Mouse (Mus musculus) adipocyte (in vitro differentiated cells): ENCODE measurements around the gene Gimap4.

Experiments
- DNase-seq: peaks from one replicate; pipeline ENCODE4 v3.0.0-alpha.2; 2016; ENCODE audit warnings: low spot score

The Gimap4 gene

DNA sequence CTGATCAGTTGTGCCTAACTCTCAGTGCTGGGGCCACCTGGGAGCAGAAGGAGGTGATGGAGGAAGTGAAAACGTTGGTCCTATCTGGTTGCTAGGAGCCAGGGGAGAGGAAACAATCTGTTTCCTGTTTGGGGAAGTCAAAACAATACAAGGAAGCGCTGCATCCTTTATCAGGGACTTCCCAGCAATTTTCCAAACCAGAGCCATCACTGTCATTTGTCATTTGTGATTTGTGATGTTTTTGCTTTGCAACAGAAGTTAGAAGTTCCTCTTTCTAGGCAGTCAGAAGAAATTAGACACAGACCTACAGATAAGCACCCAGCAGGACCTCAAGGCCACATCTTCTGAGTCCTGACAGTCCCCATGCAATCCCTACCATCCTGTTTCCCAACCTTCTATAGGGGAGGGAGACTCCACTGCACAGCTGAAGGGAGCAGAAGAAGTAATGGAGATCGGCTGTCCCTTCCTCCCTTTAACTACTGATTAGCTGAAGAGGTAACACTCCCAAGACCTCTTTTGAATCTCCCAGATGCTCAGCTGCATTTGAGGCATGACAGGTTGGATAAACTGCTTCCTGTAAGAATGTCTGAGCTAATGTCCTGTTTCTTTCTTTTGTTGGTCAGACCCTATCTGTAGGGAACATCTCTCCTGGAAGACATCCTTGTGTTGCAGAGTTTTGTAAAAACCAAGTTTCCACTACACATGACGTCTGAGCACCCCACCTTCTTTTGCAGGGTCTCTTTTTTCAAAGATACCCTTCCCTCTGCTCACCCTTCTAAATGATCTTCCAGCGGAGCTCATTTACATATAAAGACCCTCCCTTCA is 16.1 kb downstream of the Gimap4 start:
- no peak for DNase-seq

DNA sequence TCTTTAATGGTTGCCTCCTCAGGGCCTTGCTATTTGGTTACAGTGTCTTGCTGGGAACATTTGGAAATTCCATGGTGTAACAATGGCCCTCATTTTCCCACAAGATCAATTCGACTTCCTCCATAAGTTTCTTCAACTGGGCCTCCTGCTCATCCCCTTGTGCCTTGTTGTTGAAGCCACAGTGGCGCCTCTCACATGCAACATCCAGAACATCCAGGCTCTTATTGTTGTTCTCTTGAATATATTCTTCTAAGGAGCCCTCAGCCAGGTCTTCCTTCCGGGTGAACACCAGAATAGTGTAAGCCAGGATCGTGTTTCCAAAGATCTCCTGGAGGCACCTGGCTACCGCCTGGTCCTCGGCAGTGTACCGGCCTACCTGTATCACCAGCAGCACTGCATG is 17.8 kb downstream of the Gimap4 start:
- no peak for DNase-seq

DNA sequence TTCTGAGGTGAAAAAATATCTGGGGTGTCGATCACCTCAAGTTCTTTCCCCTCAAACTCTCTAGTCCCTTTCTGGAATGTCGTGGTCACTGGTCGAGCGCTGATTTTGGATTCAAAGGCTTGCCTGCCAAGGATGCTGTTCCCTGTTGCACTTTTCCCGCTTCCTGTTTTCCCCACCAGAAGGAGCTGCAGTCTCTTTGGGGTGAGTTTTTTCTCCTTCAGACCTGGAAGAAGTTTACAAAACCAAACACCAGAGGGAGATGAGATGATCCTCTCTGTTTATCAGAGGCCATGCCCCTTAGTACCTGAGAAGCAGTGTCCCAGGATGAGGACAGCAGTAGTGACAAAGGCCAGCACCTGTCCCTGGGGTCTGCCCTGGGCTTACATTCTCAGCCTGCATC is 18.3 kb downstream of the Gimap4 start:
- DNase-seq: no peak

DNA sequence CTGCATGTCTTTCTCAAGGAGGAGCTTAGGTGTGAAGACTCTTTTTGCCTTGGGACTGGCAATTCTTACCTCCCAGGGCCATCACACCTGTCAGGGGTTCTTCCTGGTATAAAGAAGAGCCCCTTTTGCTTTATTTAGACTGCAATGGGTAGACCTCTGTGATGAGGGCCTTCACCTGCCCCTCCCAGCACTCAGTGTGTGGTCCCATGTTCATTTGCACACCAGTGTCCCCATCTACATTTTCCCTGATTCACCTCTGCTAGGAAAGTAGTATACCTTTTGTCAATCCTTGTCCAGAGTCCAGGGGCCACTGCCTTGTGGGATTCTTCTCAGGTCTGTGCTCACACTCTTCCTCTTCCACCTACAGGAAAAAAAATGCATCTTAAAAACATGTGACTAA is 19.8 kb downstream of the Gimap4 start:
- DNase-seq: no peak

DNA sequence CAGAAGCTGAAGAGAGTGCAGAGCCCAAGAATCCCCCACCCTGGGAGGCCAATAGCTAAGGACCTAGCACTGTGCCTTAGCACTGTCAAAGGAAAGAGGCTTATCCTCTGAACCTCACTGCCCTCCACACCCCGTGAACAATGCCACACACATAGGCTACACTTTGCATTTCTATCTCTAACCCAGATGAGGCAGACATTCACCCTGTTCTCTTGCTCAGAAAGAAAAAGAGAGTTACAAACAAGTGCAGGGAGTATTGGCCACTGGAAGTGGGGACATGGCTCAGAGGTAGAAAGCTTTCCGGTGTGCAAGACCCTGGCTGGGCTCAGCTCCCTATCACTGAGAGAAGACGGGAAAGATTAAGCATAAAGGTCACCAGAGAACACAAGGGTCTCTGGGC is 21.8 kb downstream of the Gimap4 start:
- DNase-seq: no peak

DNA sequence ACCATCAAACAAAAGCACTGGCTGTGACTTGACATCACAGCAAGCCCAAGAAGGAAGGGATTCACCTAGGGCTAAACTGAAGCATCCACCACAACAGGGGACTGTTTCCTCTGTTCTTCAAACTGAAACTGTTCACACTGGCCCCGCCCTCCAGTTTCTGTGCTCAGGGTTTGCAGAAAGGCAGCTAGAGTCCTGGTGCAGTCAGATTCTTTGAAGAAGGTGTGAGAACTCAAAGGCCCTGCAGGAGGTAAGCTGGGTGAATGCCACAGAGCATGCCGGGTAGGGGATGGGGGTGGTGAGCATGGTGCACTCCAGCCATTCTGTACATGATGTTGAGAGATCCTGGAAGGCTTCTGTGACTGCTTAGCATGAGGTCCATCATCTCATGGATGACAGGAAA is 34.1 kb downstream of the Gimap4 start, which contains the start of the genes Gm28053 and Gimap7:
TSS of gene Gm28053 (plus strand) at position 153 of the 400 bp plus-strand sequence.
TSS of gene Gimap7 (plus strand) at position 167 of the 400 bp plus-strand sequence.
- no peak for DNase-seq

DNA sequence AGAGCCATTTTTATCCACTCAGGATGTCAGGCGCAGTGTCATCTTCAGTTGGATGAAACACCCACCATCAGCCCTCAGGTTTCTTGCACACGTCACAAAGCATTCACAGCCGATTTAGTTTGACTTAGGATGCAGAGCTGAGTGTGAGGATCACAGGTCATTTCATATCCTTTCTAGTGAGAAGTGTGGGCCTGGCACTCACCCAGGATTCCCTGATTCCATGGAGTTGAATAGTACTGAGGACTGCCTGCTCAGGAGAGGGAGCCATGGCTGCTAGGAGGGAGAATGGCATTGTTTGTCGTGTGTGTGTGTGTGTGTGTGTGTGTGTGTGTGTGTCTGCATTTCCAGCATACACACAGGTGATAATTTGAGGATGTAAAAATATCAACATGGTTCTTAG is 36.0 kb downstream of the Gimap4 start:
- DNase-seq: no peak

DNA sequence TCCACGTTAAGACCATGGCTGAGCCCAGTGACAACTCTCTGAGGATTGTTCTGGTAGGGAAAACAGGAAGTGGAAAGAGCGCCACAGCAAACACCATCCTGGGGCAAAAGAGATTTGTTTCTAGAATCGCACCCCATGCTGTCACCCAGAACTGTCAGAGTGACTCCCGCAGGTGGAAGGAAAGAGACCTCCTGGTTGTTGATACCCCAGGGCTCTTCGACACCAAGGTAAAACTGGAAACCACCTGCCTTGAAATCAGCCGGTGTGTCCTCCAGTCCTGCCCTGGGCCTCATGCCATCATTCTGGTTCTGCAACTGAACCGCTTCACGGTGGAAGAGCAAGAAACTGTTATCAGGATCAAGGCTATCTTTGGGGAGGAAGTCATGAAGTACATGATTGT is 39.1 kb downstream of the Gimap4 start:
- DNase-seq: no peak

DNA sequence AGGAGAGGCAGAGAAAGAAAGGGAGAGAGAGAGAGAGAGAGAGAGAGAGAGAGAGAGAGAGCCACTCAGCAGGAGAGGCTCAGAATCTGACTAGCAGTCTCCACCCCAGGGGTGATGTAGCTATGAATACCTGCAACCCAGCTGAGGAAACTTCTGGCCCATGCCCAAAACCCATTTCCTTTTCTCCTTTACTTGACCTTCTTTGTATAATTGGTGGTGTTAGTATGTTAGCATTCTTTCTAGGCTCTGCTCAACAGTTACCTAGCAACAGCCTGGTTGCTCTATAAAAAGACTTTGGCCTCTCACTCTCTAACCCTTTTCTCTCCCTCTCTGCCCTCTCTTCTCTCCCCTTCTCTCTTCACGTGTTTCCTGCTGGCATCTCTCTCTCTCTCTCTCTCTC is 41.1 kb downstream of the Gimap4 start:
- DNase-seq: no peak

DNA sequence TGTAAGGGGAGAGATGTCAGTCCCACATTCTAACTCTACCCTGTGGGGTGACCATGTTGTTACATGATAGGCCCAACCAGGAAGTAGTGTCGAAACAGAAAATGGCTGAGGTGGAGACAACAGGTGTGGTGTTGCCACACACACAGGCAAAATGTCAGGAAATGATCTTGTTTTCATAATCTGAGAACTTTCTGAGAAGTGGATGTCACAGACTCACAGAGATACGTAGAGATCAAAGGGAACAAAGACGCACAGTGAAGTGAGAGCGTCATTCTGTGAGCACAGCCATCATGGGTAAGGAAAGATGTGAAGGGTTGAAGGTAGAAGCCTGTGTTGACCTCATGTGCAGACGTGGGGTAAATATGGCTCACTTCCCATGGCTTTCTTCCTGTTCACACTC is 43.4 kb downstream of the Gimap4 start:
- no peak for DNase-seq

DNA sequence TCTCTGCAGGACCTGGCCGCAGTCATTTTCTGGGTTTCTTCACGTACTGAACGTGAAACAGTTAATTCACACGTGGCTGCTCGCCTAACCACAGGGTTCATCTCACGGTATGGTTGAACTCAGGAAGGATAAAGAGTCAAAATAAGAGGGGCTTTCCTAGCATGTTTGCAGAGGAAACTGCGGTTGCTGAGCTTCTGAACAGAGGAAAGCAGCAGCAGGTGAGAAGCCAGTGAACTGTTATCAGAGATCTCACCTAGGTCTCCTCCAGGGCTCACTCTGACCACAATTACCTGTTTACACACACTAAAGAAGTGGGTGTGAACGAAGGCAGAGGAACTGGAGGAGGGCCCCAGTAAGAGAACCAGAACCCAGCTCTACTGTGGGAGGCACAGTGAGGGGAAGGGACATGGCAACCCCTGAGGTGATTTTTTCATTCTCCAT is 48.5 kb downstream of the Gimap4 start:
- no peak for DNase-seq

DNA sequence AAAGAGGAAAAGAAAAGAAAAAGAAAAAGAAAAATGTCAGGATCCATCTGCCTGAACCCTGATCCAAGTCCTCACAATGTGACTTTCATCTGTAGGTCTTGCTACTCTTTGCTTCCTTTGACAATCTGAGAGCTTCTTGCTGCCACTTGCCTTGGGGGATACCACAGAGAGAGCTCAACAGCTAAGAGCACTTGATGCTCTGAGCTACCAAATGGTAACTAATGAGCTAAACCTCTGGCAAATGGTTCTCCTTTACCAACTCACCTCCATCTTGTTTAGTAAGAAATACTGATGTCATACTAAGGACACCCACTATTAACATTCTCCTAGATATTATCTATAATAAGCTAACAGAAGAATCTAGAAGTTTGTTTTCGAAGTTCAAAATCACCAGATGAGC is 49.3 kb downstream of the Gimap4 start:
- no peak for DNase-seq

DNA sequence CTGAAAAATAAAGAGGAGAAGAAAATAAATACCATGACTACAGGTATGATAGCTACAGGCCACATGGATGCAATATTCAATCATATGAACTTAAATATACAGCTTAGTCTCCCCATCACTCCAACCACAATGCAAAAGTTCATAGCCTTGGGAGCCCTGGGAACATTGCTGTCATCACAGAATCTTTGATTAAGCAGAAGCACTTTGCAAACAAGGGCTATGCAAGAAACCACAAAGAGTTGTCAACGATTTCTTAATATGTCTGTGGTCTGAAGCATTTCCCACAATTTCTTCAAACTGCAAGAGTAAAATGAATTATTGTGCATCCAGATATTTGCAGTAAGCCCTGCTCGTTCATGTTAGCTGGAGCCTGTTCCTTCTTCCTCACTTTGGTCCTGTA is 52.7 kb downstream of the Gimap4 start:
- DNase-seq: no peak

DNA sequence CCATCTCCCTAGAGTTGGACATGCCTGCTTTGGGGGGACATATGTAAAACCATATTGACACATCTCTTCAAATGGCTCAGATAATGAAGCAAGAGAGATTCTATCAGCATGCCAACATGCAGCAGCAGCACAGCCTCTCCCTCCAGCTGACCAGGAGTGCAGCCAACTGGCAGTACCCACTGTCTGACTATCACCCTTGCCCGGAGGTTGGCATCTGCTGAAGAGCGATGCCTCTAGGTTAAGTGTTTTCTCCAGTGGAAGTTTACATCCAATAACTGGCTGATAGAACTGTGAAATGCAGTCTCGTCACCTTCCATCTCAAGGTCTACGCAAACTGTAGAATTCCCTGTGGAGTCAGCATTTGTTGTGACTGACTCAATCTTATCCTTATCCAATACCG is 53.3 kb downstream of the Gimap4 start:
- DNase-seq: peak; percentile 12

DNA sequence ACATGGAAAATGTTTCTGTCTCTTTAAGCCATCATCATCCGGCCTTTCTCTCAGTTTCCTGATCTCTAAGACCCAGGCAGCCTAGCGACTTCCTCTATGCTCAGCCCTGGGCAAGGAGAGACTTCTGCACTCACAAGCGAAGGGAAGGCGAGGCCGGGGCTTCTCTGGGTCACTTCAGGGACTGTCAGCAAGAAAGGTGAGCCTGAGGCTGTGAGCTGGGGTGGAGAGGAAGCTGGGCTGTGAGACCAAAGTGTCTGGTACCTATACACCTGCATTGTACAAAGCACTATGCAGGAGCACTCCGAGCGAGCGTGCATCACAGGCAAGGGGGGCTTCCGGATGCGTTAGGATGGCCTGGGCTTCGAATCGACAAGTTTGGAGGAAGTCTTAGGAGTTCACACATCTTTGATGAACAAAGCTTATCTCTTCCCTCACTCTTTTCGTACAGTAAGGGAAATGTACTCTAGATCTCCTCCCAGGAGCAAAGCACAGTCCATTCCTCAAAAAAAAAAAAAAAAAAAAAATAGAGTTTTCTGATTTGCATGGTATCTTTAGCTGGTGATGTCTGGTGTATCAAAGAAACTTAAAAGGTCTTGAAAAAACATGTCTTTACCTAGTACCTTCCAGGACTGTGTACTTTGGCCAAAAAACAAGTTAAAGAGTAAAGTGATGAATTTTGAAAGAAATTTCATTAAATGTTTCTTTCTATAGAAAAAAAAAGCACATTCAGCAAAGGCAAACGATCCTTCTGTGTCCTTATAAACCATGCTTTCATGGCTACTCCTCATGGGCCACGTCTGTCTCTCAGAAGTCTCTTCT is 54.8 kb downstream of the Gimap4 start, which contains the start of gene Gimap1:
TSS of gene Gimap1 (plus strand) at position 94 of the 819 bp plus-strand sequence.
- no peak for DNase-seq

DNA sequence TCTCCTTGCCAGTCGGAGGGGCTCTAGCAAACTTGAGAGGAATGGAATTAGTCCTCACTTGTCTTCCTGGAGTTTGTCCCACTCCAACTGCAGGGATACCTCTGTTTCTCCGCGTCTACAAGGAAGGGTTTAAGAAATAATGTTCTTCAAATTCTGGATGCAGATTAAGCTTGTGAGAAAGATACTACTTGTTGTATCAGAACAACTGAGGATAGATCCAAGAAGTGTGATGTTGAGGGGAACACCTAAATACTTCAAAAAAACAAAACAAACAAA is 55.4 kb downstream of the Gimap4 start:
- DNase-seq: no peak

DNA sequence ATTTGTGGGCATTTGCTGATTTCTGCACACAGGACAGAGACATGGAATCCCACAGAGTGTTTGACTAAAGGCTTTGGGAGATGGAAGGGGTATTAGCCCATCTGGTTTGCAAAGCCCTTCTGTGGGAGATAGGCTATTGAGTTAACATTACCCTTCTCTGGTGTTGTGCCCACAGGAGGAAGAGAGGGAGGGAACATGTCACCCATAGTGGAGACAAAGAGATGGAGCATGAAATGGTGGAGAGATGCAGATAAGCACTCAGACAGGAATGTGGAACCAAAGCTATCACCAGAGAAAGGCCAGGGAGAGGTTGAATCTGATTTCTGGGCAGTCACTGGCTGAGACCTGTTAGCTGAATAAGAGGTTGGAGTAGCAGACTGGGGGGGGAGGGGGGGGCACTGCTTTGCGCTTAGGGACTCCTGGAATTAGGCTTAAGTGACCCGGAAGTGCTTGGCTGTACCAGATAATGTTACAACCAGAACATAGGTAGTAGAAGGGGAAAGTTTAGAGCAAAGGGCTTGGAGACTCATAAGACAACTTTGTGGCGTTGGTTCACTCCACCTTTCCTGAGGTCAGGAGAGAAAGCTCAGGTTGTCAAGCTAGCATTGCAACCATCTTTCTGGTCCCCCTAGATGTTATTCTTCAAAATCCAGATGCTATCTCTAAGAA is 56.3 kb downstream of the Gimap4 start:
- DNase-seq: no peak

DNA sequence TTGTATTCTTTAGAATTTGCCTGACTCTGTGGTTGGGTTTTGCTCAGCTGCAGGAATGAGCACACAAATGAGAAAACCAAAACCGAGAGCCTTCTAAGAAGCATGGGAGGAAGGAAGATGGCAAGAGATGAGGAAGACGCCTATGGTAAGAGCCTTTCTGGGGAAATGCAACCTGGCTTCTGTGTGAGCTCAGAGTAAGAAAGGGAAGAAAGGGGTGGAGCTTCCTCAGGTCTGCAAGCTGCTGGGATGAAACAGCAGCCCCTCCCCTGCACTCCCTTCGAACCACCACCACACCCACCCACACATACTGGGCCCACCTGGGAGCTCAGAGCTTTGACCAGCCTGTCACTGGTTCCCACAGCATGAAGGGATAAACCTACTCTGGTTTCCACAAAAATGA is 56.9 kb downstream of the Gimap4 start:
- no peak for DNase-seq
